Mouse (Mus musculus) ES-Bruce4 (cell line): Measurements from ENCODE around the gene Shroom3.

Experiments
- CTCF ChIP-seq: IDR thresholded peaks from one replicate; pipeline ENCODE4 v1.8.1; 2011; ENCODE audit warnings: low read depth, low read length
- EP300 ChIP-seq: IDR thresholded peaks from 2 replicates; pipeline ENCODE4 v1.6.1; 2011; ENCODE audit warnings: low read depth, low read length; ENCODE audit not compliant: insufficient read depth
- POLR2A ChIP-seq: IDR thresholded peaks from one replicate; pipeline ENCODE4 v1.8.1; 2011; ENCODE audit warnings: low read length; ENCODE audit not compliant: insufficient read depth

- TF ChIP-seq CTCF (no peak), POLR2A (no peak), EP300 (no peak)
Measured at GRCm38 (mm10) chr5:92937701-92938100, 254.5 kb downstream of the Shroom3 start.
